Mouse (Mus musculus) embryonic facial prominence, embryonic 13.5 days (tissue): Measurements from ENCODE around the gene Smok3b. TPM values are rescaled to one million over a fixed set of nuclear protein-coding genes. Genes with fewer than 3 reads are reported as not detected.
A peak's percentile ranks its signal among the peaks of the same experiment; 100 is the strongest.

Experiments used
- ATAC-seq: fragments of 200-750 bp; cut with Nextera tagmentation; 2 replicates; pipeline ENCODE4 v1.8.0; 2017; ENCODE audit warnings: low read depth; ENCODE audit not compliant: insufficient number of reproducible peaks, insufficient read depth, low FRiP score, low TSS enrichment
- H3K27ac ChIP-seq: fragments of 300-500 bp; sonication (generic); 2 replicates; pipeline ENCODE4 v1.5.1; 2015; ENCODE audit warnings: moderate library complexity, mild to moderate bottlenecking, inconsistent platforms
- H3K27me3 ChIP-seq: fragments of 300-500 bp; sonication (generic); 2 replicates; pipeline ENCODE4 v1.6.1; 2015; ENCODE audit warnings: mild to moderate bottlenecking, inconsistent platforms
- H3K36me3 ChIP-seq: fragments of 300-500 bp; sonication (generic); 2 replicates; pipeline ENCODE4 v1.6.1; 2015; ENCODE audit warnings: mild to moderate bottlenecking, inconsistent platforms
- H3K4me1 ChIP-seq: fragments of 300-500 bp; sonication (generic); 2 replicates; pipeline ENCODE4 v1.6.1; 2015; ENCODE audit warnings: inconsistent platforms
- H3K4me2 ChIP-seq: fragments of 300-500 bp; sonication (generic); 2 replicates; pipeline ENCODE4 v1.6.1; 2015; ENCODE audit warnings: moderate library complexity, mild to moderate bottlenecking, inconsistent platforms
- H3K4me3 ChIP-seq: fragments of 300-500 bp; sonication (generic); 2 replicates; pipeline ENCODE4 v1.5.1; 2015; ENCODE audit warnings: mild to moderate bottlenecking, inconsistent platforms
- H3K9ac ChIP-seq: fragments of 300-500 bp; sonication (generic); 2 replicates; pipeline ENCODE4 v1.6.1; 2015; ENCODE audit warnings: mild to moderate bottlenecking, inconsistent platforms
- H3K9me3 ChIP-seq: fragments of 300-500 bp; sonication (generic); 2 replicates; pipeline ENCODE4 v1.6.1; 2016; ENCODE audit warnings: inconsistent platforms
- WGBS: fragments of 180-500 bp; shearing (Covaris S2); methylation state at CpG from one replicate; pipeline ENCODE4 v1.1.7; 2015; ENCODE audit warnings: mixed read lengths; 5-methylcytosine and 5-hydroxymethylcytosine counted together
- polyA plus RNA-seq: library from polyadenylated mRNA; unstranded; fragments of >200 nt; fragmentation: Nextera tagmentation; extraction: Ambion mirVana; gene quantifications from 2 replicates; pipeline ENCODE4 v1.2.1, GENCODE M21; 2015

Gene Smok3b
- polyA plus RNA-seq, 1 experiment from 2014 or later, result not detected

DNA sequence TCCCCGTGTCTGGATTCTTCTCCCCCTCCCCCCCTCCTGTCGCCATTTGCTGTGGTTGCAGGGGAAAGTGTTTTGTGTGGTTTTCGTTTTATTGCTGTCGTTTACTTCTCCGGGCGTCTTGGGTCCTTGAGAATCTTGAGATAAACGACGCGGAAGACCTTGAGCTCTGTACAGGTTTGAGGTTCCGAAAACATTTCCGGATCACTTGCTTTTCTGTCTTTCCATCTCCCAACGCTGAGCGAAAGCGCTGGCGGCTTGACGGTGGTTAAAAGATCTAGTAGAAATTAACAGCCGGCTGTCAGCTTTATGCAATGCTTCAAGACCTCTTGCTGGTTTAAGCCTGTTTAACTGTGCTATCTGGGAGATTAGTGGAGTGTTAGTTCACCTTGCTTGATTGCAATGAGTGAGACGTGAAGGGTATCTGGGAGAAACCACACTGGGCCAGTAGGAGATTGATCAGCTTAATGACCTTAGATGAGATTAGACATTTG is 64.2 kb downstream of the Smok3b start:
- Histone ChIP-seq H3K4me2 (peak overlapping the region; percentile 78), H3K9ac (peak overlapping the region; percentile 98), H3K4me3 (peak overlapping the region; percentile 97), H3K27ac (peak overlapping the region; percentile 85), H3K36me3 (peaks cover 4% of the 10 kb centered on the region; the same call in 1 of the 2 replicates), H3K4me1 (peaks cover 10% of the 10 kb centered on the region), H3K9me3 (no peaks in the 10 kb centered on the region), H3K27me3 (0 out of 2 replicates have a peak, but pooled peaks cover 3% of the 10 kb centered on the region)
- WGBS, result 0% methylated on average over 18 of the region's 18 CpGs
- no peak for ATAC-seq

DNA sequence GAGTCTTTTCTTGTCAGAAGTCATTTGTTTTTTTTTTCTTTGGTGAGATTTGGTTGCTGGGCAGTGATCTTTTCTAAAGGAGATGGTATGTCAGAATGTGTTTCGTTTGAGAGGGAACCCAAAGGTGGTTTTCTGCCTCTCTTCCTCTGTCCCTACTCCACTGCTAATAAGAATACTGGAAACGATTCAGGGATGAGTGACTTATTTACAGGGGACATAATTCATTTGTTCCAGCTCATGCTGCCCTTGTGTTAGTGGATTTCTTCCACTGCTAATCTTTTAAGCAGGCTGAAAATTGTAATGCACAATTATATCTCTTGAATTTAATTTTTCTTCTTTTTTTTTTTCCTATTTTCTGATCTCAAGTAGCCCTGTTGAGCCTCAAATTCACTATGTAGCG is 65.6 kb downstream of the Smok3b start:
- Histone ChIP-seq H3K9me3 (no peaks in the 10 kb centered on the region), H3K36me3 (peaks cover 4% of the 10 kb centered on the region; the same call in 1 of the 2 replicates), H3K4me2 (peak overlapping the region; percentile 78), H3K9ac (0 out of 2 replicates have a peak overlapping the region, but pooled peaks have one; percentile 40), H3K4me1 (peaks cover 10% of the 10 kb centered on the region), H3K27me3 (0 out of 2 replicates have a peak, but pooled peaks cover 3% of the 10 kb centered on the region), H3K4me3 (peak overlapping the region; percentile 97; the same call in 1 of the 2 replicates), H3K27ac (no peak overlapping the region)
- 80% methylated on average over 3 of the region's 3 CpGs for WGBS
- ATAC-seq, result no peak

DNA sequence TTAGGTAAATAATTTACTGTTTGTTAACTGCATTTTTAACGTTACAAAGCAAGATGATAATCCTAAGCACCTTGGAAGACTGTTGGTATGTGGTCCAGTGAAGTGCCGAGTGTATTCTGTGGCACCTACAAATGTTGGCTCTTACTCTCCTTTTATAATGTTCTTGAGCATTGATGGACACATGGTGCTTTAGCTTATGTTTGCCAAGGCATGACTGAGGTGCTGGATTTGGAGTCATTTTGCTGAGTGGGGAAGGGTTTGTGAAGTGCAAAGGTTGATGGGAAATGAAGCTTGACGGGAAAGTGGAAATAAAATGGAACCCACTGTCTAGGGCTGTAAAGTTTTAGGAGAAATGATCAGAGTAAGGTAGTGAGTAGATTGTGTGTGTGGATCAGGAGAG is 67.1 kb downstream of the Smok3b start:
- H3K9me3 ChIP-seq, result no peaks in the 10 kb centered on the region
- peaks cover 14% of the 10 kb centered on the region for H3K36me3 ChIP-seq
- no peak overlapping the region for H3K4me2 ChIP-seq
- peaks cover 10% of the 10 kb centered on the region for H3K4me1 ChIP-seq
- H3K4me3 ChIP-seq, result no peak overlapping the region
- H3K27me3 ChIP-seq, result 0 out of 2 replicates have a peak, but pooled peaks cover 3% of the 10 kb centered on the region
- WGBS, result 89% methylated on average over 3 of the region's 3 CpGs
- H3K9ac ChIP-seq, result no peak overlapping the region
- H3K27ac ChIP-seq, result no peak overlapping the region
- no peak for ATAC-seq

DNA sequence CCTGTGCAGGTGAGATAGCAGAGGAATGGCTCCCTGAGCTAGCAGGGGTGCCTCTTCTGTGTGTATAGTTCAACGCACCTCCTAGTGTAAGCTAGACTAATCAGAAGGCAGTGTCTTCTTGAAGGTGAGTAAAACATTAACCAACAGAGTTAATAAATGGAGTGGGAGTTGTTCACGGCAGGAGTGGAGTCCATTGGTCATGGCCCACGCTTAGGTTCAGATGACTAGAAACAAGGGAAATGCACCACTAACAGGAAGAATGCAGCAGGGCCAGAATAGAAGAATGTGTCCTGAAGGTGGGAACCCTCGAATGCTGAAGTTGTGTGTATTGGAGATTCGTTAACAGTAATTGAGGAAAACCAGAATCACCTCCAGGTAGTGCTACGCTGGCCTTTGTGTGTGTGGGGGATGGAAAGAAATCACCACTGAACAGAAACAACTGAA is 67.9 kb downstream of the Smok3b start:
- no peak overlapping the region for H3K9ac ChIP-seq
- no peak overlapping the region for H3K4me3 ChIP-seq
- WGBS, result 90% methylated on average over 6 of the region's 6 CpGs
- H3K9me3 ChIP-seq, result no peaks in the 10 kb centered on the region
- no peak for ATAC-seq
- H3K4me1 ChIP-seq, result peaks cover 10% of the 10 kb centered on the region
- H3K36me3 ChIP-seq, result peaks cover 22% of the 10 kb centered on the region
- no peak overlapping the region for H3K27ac ChIP-seq
- H3K4me2 ChIP-seq, result no peak overlapping the region
- H3K27me3 ChIP-seq, result no peaks in the 10 kb centered on the region

DNA sequence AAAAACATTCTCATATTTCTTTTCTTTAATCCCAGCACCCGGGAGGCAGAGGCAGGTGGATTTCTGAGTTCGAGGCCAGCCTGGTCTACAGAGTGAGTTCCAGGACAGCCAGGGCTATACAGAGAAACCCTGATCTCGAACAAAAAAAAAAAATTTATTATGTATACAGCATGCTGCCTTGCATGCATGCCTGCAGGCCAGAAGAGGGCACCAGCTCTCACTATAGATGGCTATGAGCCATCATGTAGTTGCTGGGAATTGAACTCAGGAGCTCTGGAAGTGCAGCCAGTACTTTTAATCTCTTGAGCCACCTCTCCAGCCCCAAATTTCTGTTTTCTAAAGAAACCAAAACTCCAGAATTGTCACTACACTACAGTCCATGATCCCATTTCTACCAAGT is 69.0 kb downstream of the Smok3b start:
- Histone ChIP-seq H3K4me2 (no peak overlapping the region), H3K36me3 (peaks cover 33% of the 10 kb centered on the region), H3K9me3 (no peaks in the 10 kb centered on the region), H3K4me1 (peaks cover 10% of the 10 kb centered on the region), H3K27ac (no peak overlapping the region), H3K9ac (no peak overlapping the region), H3K27me3 (no peaks in the 10 kb centered on the region), H3K4me3 (no peak overlapping the region)
- 81% methylated on average over 3 of the region's 3 CpGs for WGBS
- no peak for ATAC-seq

DNA sequence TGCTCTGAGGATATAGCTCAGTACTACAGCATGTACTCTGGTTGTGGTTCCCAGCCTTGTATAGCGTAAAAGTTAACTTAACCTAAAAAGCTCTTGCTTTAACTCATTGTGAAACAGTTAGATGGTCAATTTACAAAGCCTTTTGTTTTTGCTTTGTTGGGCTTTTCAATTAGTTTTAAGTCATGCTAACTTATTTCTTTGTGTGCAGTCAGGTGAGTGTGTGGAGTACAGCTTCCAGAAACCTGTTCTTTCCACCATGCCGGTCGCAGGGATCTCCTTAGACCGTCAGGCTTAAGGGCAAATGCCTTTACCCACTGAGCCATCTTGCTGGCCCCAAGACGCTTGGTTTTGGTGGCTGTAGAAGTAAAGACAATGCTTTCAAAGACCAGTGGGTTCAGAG is 69.5 kb downstream of the Smok3b start:
- Histone ChIP-seq H3K27me3 (no peaks in the 10 kb centered on the region), H3K9ac (no peak overlapping the region), H3K4me1 (peaks cover 10% of the 10 kb centered on the region), H3K9me3 (no peaks in the 10 kb centered on the region), H3K4me3 (no peak overlapping the region), H3K36me3 (peaks cover 36% of the 10 kb centered on the region), H3K27ac (no peak overlapping the region), H3K4me2 (no peak overlapping the region)
- no peak for ATAC-seq
- WGBS, result 92% methylated on average over 5 of the region's 5 CpGs

DNA sequence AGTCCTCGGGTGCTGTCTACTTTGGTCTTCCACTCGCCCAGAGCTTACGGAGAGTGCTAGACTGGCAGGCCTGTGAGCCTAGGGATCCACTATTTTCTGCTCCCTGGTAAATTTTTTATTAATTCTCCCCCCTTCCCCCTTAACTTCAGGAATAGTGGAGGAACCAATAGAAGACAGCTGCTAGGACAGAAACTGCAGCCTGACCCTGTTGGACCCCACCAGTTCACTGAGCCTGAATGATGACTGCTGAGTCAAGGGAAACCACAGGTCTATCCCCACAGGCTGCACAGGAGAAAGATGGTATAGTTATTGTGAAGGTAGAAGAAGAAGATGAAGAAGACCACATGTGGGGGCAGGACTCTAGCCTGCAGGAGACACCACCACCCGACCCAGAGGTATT is 71.5 kb downstream of the Smok3b start:
- WGBS, result 92% methylated on average over 4 of the region's 4 CpGs

DNA sequence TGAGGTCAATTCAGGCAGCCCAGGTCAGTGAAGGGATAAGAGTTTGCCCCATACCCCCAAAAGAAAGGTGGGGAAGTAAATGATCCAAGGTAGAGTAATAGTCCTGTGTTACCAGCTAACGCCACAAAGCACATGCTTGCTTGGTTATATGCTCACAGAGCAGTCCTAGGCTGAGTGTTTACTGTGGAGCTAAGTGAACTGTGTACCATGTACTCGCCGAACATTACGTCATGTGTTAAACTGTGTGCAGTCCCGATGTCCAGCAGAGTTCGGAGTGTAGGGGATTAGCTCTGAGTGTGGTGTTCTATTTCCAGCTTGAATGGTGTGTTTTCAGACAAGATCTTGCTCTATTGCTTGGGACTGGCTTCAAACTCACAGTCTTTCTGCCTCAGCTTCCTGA is 73.2 kb downstream of the Smok3b start:
- Histone ChIP-seq H3K4me1 (no peaks in the 10 kb centered on the region), H3K27me3 (no peaks in the 10 kb centered on the region), H3K4me3 (no peak overlapping the region), H3K4me2 (no peak overlapping the region), H3K9me3 (no peaks in the 10 kb centered on the region), H3K27ac (no peak overlapping the region), H3K9ac (no peak overlapping the region), H3K36me3 (peaks cover 70% of the 10 kb centered on the region)
- 95% methylated on average over 6 of the region's 6 CpGs for WGBS
- no peak for ATAC-seq

More for the DNA sequence above, 71.5 kb downstream of the Smok3b start:
- Histone ChIP-seq H3K9ac (no peak overlapping the region), H3K9me3 (no peaks in the 10 kb centered on the region), H3K4me1 (no peaks in the 10 kb centered on the region), H3K4me2 (no peak overlapping the region), H3K27me3 (no peaks in the 10 kb centered on the region), H3K4me3 (no peak overlapping the region), H3K36me3 (peaks cover 53% of the 10 kb centered on the region), H3K27ac (no peak overlapping the region)
- ATAC-seq, result no peak

Other genes with a start within 250 kb of the Smok3b start
- gene Ppp1r35, start 242.6 kb upstream of the Smok3b start, polyA plus RNA-seq, result 28.4 and 30.6 TPM in 2 replicates
- gene Mepce, start 233.8 kb upstream of the Smok3b start, polyA plus RNA-seq, result 14.2 and 14.7 TPM in 2 replicates
- gene Zcwpw1, start 233.6 kb upstream of the Smok3b start, polyA plus RNA-seq, result 36.1 and 39.7 TPM in 2 replicates
- gene Pilra, start 185.1 kb upstream of the Smok3b start, polyA plus RNA-seq, result 0.31 and 0.70 TPM in 2 replicates
- not detected in 2 replicates for gene Pilrb1, start 163.3 kb upstream of the Smok3b start, polyA plus RNA-seq
- not detected in 2 replicates for gene Pilrb2, start 149.6 kb upstream of the Smok3b start, polyA plus RNA-seq
- 0.34 TPM in 1 of 2 replicates, not detected in the other for gene Cyp3a13, start 99.8 kb upstream of the Smok3b start, polyA plus RNA-seq
- 0.46 and 0.52 TPM in 2 replicates for gene Gjc3, start 58.3 kb upstream of the Smok3b start, polyA plus RNA-seq
- gene Azgp1, start 39.9 kb upstream of the Smok3b start, polyA plus RNA-seq, result 0.17 and 0.40 TPM in 2 replicates
- gene Smok3a, start 168 bp upstream of the Smok3b start, polyA plus RNA-seq, result not detected in 2 replicates
- not detected in 2 replicates for gene Smok3c, start 31.8 kb downstream of the Smok3b start, polyA plus RNA-seq
- 21.6 and 23.3 TPM in 2 replicates for gene Zkscan1, start 63.7 kb downstream of the Smok3b start, polyA plus RNA-seq
- gene Zscan21, start 95.5 kb downstream of the Smok3b start, polyA plus RNA-seq, result 70.7 and 71.3 TPM in 2 replicates
- gene Zfp113, start 134.3 kb downstream of the Smok3b start, polyA plus RNA-seq, result 24.0 and 24.4 TPM in 2 replicates
- gene Cops6, start 139.6 kb downstream of the Smok3b start, polyA plus RNA-seq, result 308 and 342 TPM in 2 replicates
- gene Ap4m1, start 150.6 kb downstream of the Smok3b start, polyA plus RNA-seq, result 35.7 and 37.5 TPM in 2 replicates
- gene Mcm7, start 151.0 kb downstream of the Smok3b start, polyA plus RNA-seq, result 191 and 201 TPM in 2 replicates
- gene Taf6, start 166.0 kb downstream of the Smok3b start, polyA plus RNA-seq, result 94.2 and 101 TPM in 2 replicates
- 67.5 and 69.8 TPM in 2 replicates for gene Cnpy4, start 166.1 kb downstream of the Smok3b start, polyA plus RNA-seq
- 9.0 and 9.3 TPM in 2 replicates for gene Mblac1, start 172.9 kb downstream of the Smok3b start, polyA plus RNA-seq
- not detected in 2 replicates for gene Nxpe5, start 204.5 kb downstream of the Smok3b start, polyA plus RNA-seq
- gene Lamtor4, start 234.1 kb downstream of the Smok3b start, polyA plus RNA-seq, result 61.2 and 63.5 TPM in 2 replicates
- 5.8 and 9.0 TPM in 2 replicates for gene BC037034, start 242.6 kb downstream of the Smok3b start, polyA plus RNA-seq